Mouse (Mus musculus): Measurements from ENCODE around the gene Cntn1. TPM values are rescaled to one million over a fixed set of nuclear protein-coding genes. Genes with fewer than 3 reads are reported as not detected.

Gene Cntn1
- polyA plus RNA-seq, 1 experiment from 2014 or later: 0.97 TPM

DNA sequence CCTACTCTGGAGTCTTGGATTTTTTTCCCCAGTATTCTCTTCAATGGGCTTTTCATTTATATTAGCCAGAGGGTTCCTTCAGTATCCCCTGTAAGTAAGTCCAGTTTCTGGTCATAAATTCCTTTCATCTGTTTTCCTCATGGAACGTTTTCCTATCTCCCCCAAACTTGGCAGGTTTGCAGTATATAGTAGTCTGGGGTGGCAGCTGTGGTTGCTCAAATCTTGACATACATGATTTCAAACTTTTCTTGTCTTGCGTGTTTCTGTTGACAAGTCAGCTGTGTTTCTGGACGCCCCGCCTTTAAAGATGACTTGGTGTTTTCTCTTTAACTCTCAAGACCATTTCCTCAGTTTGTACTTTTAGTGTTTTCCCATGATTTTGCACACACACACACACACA is 155.7 kb downstream of the Cntn1 start:
- H3K27me3 ChIP-seq: no peaks in the 10 kb centered on the region
- no peaks in the 10 kb centered on the region for H3K36me3 ChIP-seq
- no peak overlapping the region for H3K4me2 ChIP-seq
- H3K4me3 ChIP-seq (replicated peaks): no peak overlapping the region
- no peak for ATAC-seq (ENCODE audit: insufficient number of reproducible peaks, insufficient read depth, low FRiP score, low TSS enrichment, low read depth)
- H3K4me1 ChIP-seq (replicated peaks): no peaks in the 10 kb centered on the region
- H3K9me3 ChIP-seq: no peaks in the 10 kb centered on the region
- no peak overlapping the region for H3K27ac ChIP-seq
- no peak overlapping the region for H3K9ac ChIP-seq (replicated peaks)
- 80% methylated on average over 4 of the region's 4 CpGs for WGBS

DNA sequence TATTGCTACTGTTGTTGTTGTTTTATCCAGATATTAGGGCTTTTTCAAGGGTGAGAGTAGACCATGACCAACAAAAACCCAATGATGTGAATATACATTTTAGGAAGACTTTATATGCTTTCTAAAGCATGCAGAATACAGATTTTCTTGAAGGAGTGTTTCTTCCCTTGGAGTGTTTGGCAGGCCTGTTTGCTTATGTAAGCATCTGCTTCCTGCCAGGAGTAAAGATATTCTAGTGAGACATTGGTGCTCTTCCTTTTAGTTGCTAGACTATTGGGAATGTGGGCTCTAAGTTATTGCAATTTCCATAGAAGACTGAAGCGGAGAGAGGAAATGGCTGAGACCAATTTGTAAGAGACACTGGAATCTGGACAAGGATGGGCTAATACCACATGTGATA is 158.8 kb downstream of the Cntn1 start:
- Histone ChIP-seq H3K9me3 (no peaks in the 10 kb centered on the region), H3K4me1 (replicated peaks) (no peaks in the 10 kb centered on the region), H3K9ac (replicated peaks) (no peak overlapping the region), H3K36me3 (no peaks in the 10 kb centered on the region), H3K4me2 (no peak overlapping the region), H3K4me3 (replicated peaks) (no peak overlapping the region), H3K27ac (no peak overlapping the region), H3K27me3 (no peaks in the 10 kb centered on the region)
- WGBS: 92% methylated on average over 1 of the region's 1 CpGs
- no peak for ATAC-seq (ENCODE audit: insufficient number of reproducible peaks, insufficient read depth, low FRiP score, low TSS enrichment, low read depth)

DNA sequence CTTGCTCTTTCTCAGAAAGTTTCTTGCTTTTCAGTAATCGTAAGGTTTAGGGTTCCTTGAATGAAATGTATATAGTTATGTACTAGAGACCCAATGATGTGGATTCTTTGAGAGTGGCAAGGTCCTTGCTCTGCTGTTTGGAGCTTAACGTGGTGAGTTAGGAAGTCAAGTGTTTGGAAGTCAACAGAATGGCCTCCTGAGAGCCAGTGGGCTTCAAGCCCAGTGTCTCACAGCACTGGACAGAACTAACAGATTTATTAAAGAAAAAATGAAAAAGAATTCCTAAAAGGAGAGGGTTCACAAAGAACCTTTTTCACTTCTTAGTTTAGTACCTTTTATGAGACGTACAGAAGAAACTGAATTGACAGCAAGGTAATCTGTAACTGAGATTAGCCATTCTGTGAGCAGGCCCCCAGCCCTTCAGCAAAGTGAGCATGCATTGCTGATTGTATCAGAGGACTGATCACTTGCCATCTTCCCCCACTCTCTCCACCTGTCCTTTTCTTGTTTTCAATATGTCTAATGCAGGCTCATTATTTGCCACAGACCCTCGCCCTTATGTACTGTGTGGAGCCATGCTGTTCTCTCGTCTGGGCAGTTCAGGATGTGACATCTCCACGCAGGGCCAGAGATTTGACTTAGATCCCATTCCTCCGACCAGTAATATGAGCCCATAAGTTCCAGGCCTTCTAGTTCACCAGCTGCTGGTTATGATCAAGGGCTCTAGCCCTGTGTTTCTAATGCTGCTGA is 159.7 kb downstream of the Cntn1 start:
- H3K36me3 ChIP-seq: no peaks in the 10 kb centered on the region
- H3K27me3 ChIP-seq: no peaks in the 10 kb centered on the region
- no peak overlapping the region for H3K9ac ChIP-seq (replicated peaks)
- no peak overlapping the region for H3K4me3 ChIP-seq (replicated peaks)
- no peaks in the 10 kb centered on the region for H3K9me3 ChIP-seq
- no peak for ATAC-seq (ENCODE audit: insufficient number of reproducible peaks, insufficient read depth, low FRiP score, low TSS enrichment, low read depth)
- 81% methylated on average over 7 of the region's 7 CpGs for WGBS
- H3K27ac ChIP-seq: no peak overlapping the region
- H3K4me1 ChIP-seq (replicated peaks): no peaks in the 10 kb centered on the region
- H3K4me2 ChIP-seq: no peak overlapping the region

DNA sequence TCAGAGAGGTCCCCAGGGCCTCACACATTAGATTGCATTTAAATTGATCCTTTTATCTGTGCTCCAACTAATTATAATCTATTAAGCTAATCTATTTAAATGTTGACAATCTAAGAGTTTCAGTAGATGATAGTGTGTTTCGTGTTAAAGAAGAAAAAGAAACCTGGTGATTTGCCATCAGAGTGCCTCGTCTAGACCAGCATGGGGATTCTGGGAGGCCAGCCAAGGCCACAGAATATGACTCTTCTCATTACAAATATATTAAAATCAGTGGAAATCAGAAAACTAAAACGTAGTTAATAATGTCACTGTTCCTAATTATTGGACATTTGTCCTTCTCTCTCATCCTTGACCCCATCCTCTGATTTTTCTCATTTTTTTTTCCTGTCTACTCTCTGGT is 164.9 kb downstream of the Cntn1 start:
- no peaks in the 10 kb centered on the region for H3K36me3 ChIP-seq
- H3K4me1 ChIP-seq (replicated peaks): no peaks in the 10 kb centered on the region
- H3K4me2 ChIP-seq: no peak overlapping the region
- H3K4me3 ChIP-seq (replicated peaks): no peak overlapping the region
- no peaks in the 10 kb centered on the region for H3K27me3 ChIP-seq
- no peak for ATAC-seq (ENCODE audit: insufficient number of reproducible peaks, insufficient read depth, low FRiP score, low TSS enrichment, low read depth)
- no peak overlapping the region for H3K9ac ChIP-seq (replicated peaks)
- 74% methylated on average over 3 of the region's 3 CpGs for WGBS
- H3K27ac ChIP-seq: no peak overlapping the region
- H3K9me3 ChIP-seq: no peaks in the 10 kb centered on the region

DNA sequence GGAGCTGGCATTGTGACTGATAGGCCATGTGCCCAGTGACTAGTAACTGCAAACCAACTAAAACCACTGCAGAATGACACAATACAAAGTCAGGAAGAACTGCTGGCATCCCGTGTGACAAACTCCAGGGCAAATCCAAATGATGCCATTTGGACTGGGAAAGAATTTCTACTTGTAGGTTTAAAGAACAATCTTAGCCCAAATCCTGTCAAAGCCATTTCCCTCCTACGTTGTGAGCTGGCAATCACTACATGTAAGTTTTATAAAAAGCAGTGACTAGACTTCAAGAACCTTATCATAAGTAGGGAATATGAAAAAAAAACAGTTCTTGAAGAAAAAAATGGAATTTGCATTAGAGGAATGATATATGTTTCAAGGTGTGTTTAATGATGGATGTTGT is 170.5 kb downstream of the Cntn1 start:
- Histone ChIP-seq H3K27ac (no peak overlapping the region), H3K27me3 (no peaks in the 10 kb centered on the region), H3K4me2 (no peak overlapping the region), H3K36me3 (no peaks in the 10 kb centered on the region), H3K4me1 (replicated peaks) (no peaks in the 10 kb centered on the region), H3K9ac (replicated peaks) (no peak overlapping the region), H3K4me3 (replicated peaks) (no peak overlapping the region), H3K9me3 (no peaks in the 10 kb centered on the region)
- 78% methylated on average over 2 of the region's 2 CpGs for whole genome bisulfite sequencing
- ATAC-seq (ENCODE audit: insufficient number of reproducible peaks, insufficient read depth, low FRiP score, low TSS enrichment, low read depth): no peak

DNA sequence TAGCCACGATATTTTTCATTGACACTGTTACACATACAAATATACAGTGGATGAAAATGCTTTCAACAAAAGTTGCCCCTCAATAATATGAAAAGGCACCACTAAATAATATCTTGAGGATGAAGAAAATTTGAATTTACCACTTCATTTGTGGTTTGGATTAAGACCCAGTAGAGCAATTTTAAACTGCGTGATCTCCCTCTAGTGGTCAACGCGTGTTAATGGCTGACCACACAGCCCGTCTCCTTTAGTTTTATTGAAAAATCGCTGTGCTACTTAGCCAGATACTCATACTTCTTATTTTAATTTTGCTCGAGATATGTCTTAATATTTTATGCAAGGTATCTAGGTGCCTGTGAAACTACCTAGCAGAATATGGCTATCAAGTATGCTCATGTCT is 180.4 kb downstream of the Cntn1 start:
- H3K4me1 ChIP-seq (replicated peaks): peaks cover 5% of the 10 kb centered on the region; the same call in 1 of the 2 replicates
- no peak overlapping the region for H3K9ac ChIP-seq (replicated peaks)
- H3K27me3 ChIP-seq: no peaks in the 10 kb centered on the region
- H3K9me3 ChIP-seq: no peaks in the 10 kb centered on the region
- WGBS: 18% methylated on average over 7 of the region's 7 CpGs
- no peak for ATAC-seq (ENCODE audit: insufficient number of reproducible peaks, insufficient read depth, low FRiP score, low TSS enrichment, low read depth)
- no peaks in the 10 kb centered on the region for H3K36me3 ChIP-seq
- no peak overlapping the region for H3K4me3 ChIP-seq (replicated peaks)
- H3K27ac ChIP-seq: no peak overlapping the region
- no peak overlapping the region for H3K4me2 ChIP-seq

DNA sequence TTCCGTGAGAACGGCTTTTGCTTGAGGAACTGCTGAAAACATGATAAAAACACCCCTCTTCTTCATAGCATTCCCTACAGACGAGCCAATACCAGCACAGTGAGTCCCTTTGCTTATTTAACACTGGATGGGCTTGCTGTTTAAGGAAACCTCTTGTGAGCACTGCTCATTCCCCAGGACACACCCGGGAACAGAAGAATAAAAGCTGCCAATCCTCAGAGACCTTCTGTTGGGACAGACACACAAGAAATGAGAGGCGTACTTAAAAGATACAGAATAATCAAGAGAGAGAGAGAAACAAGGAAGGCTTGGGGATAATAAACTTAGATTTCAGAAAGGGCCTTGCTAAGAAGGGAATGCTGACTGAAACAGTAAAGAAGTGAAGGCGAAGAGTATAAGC is 184.9 kb downstream of the Cntn1 start:
- no peak for ATAC-seq (ENCODE audit: insufficient number of reproducible peaks, insufficient read depth, low FRiP score, low TSS enrichment, low read depth)
- no peaks in the 10 kb centered on the region for H3K36me3 ChIP-seq
- no peaks in the 10 kb centered on the region for H3K9me3 ChIP-seq
- no peak overlapping the region for H3K9ac ChIP-seq (replicated peaks)
- no peak overlapping the region for H3K27ac ChIP-seq
- no peaks in the 10 kb centered on the region for H3K27me3 ChIP-seq
- peaks cover 2% of the 10 kb centered on the region; the same call in 1 of the 2 replicates for H3K4me1 ChIP-seq (replicated peaks)
- WGBS: 78% methylated on average over 6 of the region's 6 CpGs
- no peak overlapping the region for H3K4me2 ChIP-seq
- H3K4me3 ChIP-seq (replicated peaks): no peak overlapping the region

DNA sequence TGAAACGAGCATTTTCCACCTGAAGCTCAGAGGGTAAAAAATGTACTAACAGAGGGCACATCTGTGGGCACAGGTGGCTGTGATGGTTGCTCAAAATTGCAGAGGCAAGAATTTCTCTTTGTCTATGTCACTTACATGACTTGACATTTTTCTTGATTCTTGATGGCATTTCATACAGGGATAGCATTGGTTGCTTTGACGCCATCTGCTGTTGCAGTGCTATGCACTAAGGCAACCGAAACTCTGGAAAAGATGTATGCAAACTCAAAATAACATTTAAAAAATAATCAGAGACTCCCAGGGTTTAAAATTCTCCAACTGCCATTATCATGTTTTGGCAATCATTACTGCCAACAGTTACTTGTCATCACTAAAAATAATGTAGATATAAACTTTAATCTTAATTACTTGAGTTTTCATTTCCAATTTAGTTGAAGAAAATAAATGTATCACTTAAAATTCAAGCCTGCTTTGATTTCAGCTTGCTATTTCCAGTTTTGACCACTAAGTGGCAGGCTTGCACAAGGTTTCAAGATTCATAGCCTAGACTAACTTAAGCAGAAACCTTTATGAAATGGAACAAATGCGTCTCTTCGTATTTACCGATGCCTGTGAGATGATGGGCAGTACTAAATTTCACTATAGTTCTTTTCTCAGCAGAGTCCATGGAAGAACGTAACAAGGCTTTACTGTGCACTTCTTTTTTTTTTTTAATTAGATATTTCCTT is 214.2 kb downstream of the Cntn1 start:
- no peak overlapping the region for H3K27ac ChIP-seq
- ATAC-seq (ENCODE audit: insufficient number of reproducible peaks, insufficient read depth, low FRiP score, low TSS enrichment, low read depth): no peak
- no peak overlapping the region for H3K4me3 ChIP-seq (replicated peaks)
- H3K4me2 ChIP-seq: no peak overlapping the region
- no peaks in the 10 kb centered on the region for H3K27me3 ChIP-seq
- no peaks in the 10 kb centered on the region for H3K9me3 ChIP-seq
- no peaks in the 10 kb centered on the region for H3K36me3 ChIP-seq
- no peaks in the 10 kb centered on the region for H3K4me1 ChIP-seq (replicated peaks)
- H3K9ac ChIP-seq (replicated peaks): no peak overlapping the region
- WGBS: 29% methylated on average over 7 of the region's 7 CpGs

DNA sequence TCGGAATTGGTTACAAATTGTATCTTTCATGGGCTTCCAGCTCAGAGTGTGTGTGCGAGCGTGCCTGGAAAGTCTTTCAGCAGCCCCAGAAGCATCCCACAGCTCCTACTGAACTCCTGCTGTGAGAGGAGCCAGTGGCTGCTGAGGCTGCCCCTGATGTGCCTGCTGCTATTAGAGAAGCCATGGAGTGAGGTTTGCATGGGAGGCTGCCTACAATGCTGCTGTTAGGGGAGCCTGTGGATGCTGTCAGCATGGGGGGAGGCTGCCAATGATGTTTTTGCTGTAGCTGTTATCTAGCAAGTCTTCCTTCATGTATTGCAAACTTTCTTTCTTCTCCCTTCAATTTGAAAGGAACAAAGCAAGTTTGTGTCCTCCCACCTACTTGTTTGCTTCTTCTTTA is 217.4 kb downstream of the Cntn1 start:
- H3K9ac ChIP-seq (replicated peaks): no peak overlapping the region
- no peaks in the 10 kb centered on the region for H3K27me3 ChIP-seq
- H3K9me3 ChIP-seq: no peaks in the 10 kb centered on the region
- no peak overlapping the region for H3K4me2 ChIP-seq
- H3K4me3 ChIP-seq (replicated peaks): no peak overlapping the region
- no peaks in the 10 kb centered on the region for H3K36me3 ChIP-seq
- H3K27ac ChIP-seq: no peak overlapping the region
- 47% methylated on average over 3 of the region's 3 CpGs for WGBS
- no peak for ATAC-seq (ENCODE audit: insufficient number of reproducible peaks, insufficient read depth, low FRiP score, low TSS enrichment, low read depth)
- H3K4me1 ChIP-seq (replicated peaks): no peaks in the 10 kb centered on the region

DNA sequence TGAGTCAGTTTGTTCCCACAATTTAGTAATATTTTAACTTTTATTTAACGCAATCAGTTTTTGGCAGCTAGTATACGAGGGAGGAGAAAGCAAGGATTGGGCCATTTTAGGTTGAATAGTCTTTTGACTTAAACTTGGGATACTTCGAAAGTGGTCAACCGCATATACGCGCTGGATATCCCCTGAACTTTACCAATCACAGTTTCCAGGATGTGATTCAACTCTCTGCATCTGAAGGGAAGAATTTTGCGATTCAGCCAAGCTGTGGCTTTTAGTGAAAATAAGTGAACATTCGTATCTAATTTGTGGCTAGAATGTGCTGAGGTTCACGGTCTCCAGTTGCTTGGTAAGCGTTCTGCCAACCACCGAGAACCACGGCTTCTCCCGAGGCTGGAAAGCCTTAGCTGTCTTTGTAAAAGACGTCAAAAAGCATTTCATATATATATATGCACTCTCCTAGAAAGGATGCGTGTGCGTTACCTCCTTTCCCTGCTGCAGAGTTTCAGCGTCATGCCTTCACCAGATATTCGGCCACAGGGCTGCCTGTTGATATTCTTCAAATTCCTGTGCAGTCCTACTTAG is 217.9 kb downstream of the Cntn1 start:
- Histone ChIP-seq H3K9ac (replicated peaks) (no peak overlapping the region), H3K4me1 (replicated peaks) (no peaks in the 10 kb centered on the region), H3K27ac (no peak overlapping the region), H3K27me3 (no peaks in the 10 kb centered on the region), H3K36me3 (no peaks in the 10 kb centered on the region), H3K9me3 (no peaks in the 10 kb centered on the region), H3K4me3 (replicated peaks) (no peak overlapping the region), H3K4me2 (no peak overlapping the region)
- no peak for ATAC-seq (ENCODE audit: insufficient number of reproducible peaks, insufficient read depth, low FRiP score, low TSS enrichment, low read depth)
- 83% methylated on average over 18 of the region's 18 CpGs for WGBS

DNA sequence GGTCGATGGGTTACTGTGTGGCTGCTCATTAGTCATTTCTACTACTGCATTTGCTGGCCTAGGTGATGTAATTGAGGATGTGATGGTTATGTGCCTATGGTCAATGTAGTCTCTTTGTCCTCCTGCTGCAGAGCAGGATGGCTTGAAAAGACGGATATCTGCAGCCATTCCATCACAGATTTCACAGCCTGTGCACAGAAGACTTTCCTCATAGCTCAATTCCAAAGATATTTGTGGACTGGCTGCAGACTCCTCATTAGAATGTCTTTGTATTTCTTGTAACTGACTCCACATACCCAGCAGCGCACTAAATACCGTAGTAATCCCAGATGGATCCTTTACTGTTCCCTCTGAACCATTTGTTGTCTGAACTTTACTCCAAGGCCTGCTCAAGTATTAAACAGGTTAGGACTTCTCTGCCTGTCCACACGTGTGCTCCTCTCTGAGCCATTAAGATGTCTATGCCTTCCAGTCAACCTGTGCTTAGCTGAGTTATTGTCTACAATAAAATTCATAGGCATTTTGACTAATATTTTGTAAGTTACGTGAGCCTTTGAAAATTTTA is 220.9 kb downstream of the Cntn1 start:
- Histone ChIP-seq H3K9ac (replicated peaks) (no peak overlapping the region), H3K4me2 (no peak overlapping the region), H3K4me3 (replicated peaks) (no peak overlapping the region), H3K27ac (no peak overlapping the region), H3K4me1 (replicated peaks) (no peaks in the 10 kb centered on the region), H3K36me3 (no peaks in the 10 kb centered on the region), H3K9me3 (no peaks in the 10 kb centered on the region), H3K27me3 (no peaks in the 10 kb centered on the region)
- ATAC-seq (ENCODE audit: insufficient number of reproducible peaks, insufficient read depth, low FRiP score, low TSS enrichment, low read depth): no peak
- 73% methylated on average over 6 of the region's 6 CpGs for WGBS

Measured in limb, embryonic 12.5 days (tissue).